Mouse (Mus musculus) central nervous system, embryonic 18 days (tissue): ENCODE data around the gene Irs4. TPM values are rescaled to one million over a fixed set of nuclear protein-coding genes. Genes with fewer than 3 reads are reported as not detected.

ENCODE experiments used
- polyA plus RNA-seq: library from polyadenylated mRNA; depleted of rRNA; stranded (reverse); fragments of >200 nt; gene quantifications from 2 replicates; pipeline ENCODE4 v1.2.3, GENCODE M21; 2012; rRNA removed

Irs4 gene
- 2.7 and 3.1 TPM in 2 replicates for polyA plus RNA-seq

GRCm38 (mm10) chrX:141724937-141725918, at the start of gene Irs4:
Gene Irs4 (minus strand): TSS chrX:141725263.

Other genes starting within 250 kb of the Irs4 start
- gene Col4a5, start 249.9 kb downstream of the Irs4 start, polyA plus RNA-seq, result 7.5 TPM in 2 replicates
- gene Gm15294, start 150.0 kb upstream of the Irs4 start, polyA plus RNA-seq, result not detected in 2 replicates